Mouse (Mus musculus) lung, postnatal 36 days (tissue): ENCODE measurements around the gene Camk1d.
A peak's percentile ranks its signal among the peaks of the same experiment; 100 is the strongest.

ENCODE experiments used
- DNase-seq: peaks from one replicate; pipeline ENCODE4 v3.0.0; 2022; ENCODE audit warnings: mixed read lengths

Gene Camk1d

DNA sequence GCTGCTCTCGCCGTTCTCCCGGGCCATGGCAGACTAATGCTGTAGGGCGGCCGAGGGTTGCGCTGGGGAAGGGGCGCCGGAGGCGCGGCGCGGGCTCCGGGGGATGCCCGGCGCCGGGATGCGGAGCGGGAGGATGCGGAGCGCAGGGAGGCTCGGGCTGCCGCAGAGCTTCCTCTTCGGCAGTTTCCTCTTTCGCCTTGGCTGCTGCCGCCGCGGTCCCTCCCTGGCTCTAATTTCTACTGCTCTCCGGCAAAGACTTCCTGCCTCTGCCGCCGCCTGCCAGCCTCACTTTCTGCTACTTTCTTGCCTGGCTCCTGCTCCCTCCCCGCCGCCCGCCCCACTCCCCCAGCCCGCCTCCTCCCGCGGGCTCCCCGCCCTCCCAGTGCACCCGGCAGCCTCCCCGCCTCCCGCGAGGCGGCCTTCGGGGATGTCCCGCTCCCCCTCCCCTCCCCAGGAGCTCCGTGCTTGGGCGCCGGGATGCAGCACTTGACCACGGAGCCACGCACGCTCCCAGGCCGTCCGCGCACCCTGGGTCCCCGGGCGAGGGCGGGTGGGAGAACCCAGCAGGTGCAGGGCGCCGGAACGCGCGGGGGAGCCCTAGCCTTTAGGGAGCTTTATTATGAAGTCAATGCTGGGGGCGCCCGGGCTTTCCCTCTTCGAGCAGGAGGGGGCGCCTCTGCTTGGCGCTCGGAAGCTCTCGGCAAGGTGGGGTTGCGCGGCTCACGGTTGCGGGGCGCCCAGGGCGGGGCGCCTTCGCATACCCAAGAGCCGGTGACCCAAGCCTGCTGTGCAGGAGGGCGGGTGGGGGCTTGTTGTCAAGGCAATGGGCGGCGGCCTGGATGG, at the start of gene Camk1d:
Gene Camk1d (minus strand): TSS at position 305 of the 843 bp plus-strand sequence.
- DNase-seq = peak; percentile 80

DNA sequence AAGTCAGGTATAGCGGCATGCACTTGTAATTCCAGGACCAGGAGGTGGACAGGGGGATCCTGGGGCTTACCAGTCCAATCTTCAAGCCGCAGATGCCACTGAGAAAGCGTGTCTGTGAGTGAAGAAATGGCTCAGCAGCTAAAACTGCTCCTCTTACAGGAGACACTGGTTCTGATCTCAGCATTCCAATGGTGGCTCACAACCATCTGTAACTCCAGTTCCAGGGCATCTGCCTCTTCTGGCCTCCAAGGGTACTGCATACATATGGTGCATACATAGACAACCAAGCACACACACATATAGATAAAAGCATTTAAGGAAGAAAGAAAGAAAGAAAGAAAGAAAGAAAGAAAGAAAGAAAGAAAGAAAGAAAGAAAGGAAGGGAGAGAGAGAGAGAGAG, 47.7 kb upstream of the Camk1d start:
- no peak for DNase-seq

DNA sequence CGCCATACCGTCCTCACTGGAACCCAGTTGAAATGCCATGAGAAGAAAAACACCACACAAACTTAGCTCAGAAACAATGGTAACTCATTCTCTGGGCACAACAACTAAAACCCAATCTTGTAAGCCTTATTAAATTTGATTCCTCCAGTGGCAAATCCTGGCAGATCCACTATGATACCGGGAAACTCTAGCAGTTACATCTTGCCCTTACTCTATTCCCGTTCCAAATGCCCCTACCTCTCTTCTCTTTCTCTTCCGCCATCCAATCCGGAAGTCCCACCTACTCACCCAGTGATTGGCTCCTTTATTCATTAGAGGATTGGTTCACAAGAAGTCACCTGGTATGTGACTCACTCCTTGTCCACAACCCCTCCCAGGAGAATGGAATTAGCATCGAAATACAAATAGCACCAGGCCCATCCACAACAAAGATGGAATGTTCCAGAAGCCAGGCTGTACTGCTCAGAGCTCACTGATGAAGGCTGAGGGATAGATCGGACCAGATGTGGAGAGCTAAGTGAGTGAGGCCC, 46.2 kb upstream of the Camk1d start:
- no peak for DNase-seq

DNA sequence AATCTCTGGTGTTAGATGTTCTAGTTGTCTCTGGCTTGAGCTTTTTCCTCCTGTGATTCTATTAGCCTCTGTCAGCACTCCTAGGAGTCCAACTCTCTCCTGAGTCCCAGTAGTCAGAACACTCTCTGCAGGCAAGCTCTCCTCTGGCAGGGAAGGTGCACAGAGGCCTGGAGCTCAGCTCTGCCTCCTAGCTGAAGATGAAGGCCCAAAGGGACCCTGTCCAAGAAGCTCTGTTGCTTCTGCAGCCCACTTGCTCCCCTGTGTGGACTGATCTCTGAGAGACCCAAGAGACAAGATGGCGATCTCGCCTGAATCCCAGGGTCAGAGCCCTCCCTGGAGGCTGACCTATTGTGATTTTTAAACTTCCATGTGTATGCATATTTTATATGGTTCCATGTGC, 44.3 kb upstream of the Camk1d start:
- DNase-seq = no peak

DNA sequence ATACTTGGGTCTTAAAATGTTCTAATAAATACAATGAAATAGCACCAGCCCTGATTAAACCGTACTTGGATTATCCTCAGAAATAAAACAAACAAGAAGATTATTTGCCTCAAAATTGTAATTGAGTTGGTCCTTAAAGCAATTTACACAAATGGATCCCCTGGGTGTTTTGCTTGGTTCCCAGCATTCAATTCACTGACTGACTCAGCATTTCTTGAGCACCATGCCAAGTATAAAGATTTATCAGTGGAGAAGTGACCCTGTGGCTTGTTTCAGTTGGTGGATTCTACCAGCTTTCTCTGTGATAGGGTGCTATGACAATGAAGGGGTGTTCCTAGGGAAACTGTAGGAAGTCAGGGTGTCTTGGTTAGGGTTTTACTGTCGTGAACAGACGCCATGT, 36.6 kb upstream of the Camk1d start:
- no peak for DNase-seq

DNA sequence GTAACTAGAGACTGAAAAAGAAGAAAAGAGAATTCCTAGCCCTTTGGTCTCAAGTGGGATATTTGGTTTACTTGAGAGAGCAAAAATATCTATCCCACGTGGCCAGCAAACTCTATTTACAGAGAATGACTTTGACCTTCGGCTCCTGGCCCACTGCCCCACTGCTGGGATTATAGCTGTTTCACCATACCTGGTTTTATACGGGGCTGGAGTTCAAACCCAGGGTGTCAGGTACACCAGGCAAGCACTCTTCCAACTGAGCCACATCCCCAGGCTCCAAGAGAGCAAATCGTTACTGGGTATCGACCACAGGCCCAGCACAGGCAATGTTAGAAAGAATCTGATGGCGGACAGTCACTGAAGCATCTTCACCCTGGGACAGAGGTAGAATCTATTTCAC, 34.9 kb upstream of the Camk1d start:
- no peak for DNase-seq

DNA sequence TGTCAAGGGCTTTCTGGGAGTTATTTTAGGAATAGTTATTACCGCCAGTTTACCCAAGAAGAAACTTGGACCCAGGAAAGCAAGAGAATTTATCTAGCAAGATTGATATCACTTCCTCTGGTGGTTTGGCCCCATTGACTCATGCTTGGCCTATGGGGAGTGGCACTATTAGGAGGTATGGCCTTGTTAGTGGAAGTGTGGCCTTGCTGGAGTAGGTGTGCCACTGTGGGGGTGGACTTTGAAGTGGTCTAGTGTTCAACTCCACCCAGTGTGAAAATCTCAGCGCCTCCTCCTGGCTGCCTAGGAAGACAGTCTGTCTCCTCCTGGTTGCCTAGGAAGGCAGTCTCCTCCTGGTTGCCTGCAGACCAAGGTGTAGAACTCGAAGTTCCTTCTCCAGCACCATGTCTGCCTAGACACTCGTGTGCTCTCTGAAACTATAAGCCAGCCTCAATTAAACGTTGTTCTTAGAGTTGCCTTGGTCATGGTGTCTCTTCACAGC, 33.3 kb upstream of the Camk1d start:
- DNase-seq = no peak

DNA sequence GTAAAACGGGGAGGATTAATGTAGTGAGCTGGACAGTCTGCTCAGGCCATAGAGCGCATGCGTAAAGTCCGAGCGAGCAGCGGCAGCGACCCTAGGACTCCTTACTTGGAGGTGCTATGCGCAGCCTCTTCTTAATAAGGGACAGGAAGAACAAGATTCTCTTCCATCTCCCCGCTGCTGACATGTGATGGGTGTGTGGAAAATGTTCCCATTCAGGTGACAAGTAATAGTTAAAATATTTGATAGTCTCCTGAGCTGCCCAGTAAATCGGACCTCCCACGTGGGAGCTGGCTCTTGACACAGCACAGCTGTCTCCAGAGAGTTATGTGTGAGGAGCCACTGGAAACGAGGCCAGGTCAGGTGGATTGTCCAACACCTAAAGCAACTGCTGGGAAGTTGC, 32.2 kb upstream of the Camk1d start:
- DNase-seq = no peak

DNA sequence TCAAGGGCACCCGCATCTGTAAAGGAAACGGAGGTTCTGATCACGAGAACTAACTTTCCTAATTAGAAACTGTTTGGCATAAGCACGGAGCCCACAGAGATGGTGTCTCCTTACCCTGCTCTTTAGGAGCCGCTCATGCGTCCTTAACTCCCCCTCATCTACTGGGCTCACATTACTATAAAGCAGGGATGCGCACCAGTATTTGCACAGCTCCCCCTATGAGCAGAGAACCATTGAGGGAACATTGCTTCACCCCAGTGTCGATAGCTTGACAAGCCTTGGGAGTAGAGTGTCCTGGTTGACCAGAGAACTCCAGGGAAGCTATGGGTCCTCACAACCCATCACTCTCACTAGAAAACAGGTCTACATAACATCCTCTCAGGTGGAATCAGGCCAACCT, 29.6 kb upstream of the Camk1d start:
- DNase-seq = no peak

DNA sequence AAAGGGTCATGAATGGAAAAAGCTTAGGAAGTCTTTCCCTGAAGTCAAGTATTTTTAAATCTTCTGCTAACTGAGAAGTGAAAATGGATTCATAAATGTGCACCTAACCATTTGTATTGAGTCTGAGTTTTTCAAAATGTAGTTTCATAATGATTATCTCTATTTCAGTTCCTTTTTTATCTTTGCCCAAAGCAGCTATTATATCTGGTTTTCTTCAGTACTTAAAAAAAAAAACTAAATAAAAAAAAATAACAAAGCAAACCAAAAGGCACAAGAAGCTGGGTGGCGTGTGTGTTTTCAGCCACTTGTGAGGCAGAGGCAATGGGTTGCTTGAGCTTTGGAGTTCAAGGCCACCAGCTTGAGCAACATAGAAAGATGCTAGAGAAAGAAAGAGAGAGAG, 26.6 kb upstream of the Camk1d start:
- no peak for DNase-seq

DNA sequence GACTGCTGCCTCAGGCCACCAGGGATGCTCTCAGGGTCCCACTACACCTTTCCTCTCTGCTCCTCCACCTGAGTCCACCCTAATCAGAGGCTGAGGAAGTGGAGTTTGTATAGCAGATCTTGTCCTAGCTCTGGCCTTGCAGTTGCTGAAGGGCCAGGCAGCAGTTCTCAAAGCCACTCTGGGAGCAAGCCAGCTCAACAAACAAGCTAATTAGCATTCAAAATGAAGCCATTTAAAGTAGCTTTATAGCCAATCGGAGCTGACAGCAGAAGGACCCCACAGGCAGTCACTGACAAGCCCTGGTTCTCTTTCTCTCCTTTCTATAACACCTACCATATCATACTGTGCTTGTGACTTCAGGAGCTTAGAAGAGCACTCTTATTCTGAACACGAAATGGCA, 21.6 kb upstream of the Camk1d start:
- DNase-seq = no peak

DNA sequence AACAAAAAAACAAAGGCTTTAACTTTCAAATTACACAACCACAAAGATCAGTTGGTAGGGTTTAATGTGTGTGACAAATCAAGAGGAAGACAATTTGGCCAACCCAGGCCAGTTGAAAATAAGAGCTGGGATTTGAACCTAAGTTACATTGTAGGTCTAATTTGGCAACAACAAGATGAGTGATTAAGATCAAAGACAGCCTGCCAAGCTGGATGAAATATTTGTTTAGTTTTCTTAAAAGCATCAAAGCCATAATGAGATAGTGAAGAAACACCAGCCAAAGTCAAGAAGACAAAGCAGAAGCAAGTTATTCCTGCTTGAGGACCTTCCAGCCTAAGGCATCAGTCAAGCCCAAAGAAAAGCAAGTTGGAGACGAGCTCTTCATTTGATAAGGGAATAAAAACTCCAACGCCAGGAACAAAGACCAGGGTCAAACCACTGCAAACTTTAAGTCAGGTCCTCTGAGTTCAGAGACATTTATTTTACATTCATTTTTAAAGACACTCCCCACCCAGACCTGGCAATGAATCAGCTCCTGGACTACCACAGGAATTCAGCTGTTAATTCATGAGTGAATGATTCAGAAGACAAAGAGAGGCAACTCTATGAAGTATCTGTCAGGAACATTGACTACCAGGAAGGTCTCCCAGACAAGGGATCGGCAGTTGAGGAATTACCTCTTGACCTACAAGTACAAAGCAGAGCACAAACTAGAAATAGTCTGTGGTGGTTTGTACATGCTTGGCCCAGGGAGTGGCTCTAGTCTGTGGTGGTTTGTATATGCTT, 19.2 kb upstream of the Camk1d start:
- no peak for DNase-seq

DNA sequence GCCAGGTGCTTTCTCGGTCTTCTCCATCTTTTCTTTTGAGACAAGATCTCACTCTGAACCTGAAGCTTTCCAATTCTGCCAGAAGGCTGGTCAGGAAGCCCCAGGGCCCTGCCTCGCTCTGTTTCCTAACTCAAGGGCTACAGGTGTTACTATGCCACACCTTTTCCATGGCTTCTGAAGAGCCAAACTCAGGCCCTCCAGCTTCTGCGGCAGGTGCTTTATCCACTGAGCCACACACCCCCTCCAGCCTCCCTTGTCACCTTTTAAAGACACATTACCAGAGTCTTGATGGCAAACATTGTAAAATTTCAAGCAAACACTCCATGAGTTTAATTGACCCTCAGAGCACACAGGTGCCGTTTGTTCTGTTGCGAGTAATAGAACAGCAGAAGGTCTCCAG, 17.7 kb upstream of the Camk1d start:
- no peak for DNase-seq

DNA sequence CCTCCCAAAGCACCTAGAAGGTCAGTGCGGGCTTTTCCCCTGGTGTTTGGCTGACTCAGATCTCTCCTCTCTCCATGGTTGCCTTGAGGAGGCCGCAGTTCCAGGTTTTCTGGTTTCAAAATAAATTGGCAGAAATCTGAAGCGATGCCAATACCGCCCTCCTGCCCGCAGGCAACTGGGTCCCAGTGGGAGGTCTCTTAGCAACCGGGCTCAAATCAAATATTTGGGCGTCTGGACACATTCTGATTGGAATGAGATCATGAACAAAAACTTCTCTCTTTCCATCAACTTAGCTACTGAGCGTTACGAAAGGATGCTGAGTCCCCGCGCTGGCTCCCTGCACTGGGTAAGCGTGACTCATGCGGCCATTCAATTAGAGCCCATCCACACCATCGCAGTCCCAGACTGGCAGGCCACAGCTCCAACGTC, 16.1 kb upstream of the Camk1d start:
- DNase-seq = no peak

DNA sequence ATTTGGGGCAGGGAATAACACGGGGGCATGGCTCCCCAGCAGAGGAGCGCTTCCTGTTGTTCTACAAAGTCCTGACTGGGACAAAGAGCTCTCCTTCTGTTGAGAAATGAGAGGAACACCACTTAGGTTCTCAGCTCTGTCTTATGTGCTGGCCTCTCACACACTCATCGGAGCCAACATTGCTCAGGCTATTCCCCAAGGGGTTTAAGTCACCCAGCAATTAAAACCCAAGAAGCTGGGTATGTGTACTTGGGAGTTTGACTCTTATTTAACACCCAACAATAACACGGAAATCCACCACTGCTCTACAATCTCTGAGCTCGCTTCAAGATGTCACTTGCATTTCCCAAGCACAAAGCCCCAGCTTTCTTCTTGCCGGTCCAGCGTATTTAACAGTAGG, 15.6 kb upstream of the Camk1d start:
- DNase-seq = no peak

DNA sequence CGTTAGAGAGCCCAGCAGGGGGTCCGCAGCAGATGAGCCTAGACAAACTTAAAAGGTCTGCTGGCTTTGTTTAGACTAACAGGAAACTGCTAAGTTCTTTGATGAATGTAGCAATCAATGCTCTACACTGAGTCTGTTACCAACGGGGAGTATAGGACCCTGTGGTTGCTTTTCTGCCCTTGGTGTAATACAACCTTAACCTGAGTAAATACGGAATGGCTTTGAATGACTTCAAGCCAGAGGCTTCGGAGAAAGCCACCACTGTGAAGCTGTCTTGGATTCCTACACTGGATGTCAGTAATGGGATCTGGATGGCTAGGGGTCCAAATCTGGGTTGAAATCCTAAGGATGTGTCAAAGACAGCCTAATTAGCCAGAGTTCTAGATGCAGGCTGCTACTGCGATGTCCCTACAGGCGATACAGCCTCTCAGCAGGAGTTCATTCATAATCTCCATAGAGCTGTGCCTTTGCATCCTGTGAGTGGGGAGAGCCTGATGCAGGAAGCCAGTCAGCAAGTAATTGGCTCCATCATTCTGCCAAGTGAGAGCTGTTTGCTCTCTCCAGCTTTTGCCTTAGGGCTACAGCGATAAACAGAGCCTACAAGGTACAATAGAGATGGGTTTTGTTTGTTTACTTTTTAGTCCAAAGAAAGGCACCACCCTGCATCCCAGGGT, 10.8 kb upstream of the Camk1d start:
- DNase-seq = no peak

DNA sequence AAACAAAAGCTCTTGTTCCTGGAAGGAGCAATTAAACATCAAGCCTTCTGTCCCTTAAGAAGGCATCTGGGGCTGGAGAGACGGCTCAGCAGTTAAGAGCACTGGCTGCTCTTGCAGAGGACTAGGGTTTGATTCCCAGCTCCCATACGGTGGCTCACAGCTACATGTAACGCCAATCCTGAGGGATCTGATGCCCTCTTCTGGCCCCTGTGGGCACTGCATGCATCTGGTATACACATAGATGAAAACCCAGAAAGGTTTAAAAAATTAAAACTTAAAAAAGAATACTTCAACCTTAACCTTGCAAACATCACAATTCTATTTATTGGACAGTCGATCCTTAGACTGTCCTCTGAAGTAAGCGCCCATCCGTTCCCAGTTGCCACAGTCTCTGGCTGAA, 3.4 kb upstream of the Camk1d start:
- no peak for DNase-seq

DNA sequence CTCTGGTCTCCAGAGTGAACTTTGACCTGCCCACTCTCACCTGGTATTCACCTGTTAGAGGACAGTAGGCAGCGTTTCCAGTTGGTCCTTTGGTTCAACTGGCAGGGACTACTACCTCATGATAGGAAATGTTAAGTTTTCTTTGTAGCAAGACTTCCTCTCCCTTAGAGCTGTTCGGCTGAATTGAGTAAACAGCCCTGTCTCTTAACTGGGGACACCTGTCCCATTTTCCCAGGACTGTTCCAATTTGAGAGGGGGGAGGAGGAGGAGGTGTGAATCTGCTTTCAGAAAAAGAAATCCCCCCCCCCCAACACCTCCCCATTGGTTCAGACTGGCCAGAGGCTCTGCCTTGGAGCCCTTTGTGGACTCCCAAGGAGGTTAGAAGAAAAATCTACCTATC, 1.2 kb upstream of the Camk1d start:
- no peak for DNase-seq

DNA sequence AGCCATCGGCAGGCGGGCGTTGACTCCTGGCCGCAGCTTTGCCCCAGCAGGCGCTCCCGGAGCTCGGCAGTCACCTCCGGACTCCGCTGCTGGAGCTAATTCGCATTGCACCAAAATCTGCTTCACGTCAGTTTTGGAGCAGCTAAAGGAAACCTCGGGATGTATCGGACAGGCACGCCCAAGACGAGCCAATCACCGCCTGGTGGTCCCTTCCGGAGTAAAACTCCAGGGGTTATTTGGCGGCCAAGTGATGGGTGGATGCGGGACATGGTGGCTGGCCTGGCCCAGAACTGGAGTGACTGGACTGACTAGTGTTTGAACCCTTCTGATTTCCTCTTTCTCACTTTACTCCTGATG, 717 bp upstream of the Camk1d start:
- no peak for DNase-seq

DNA sequence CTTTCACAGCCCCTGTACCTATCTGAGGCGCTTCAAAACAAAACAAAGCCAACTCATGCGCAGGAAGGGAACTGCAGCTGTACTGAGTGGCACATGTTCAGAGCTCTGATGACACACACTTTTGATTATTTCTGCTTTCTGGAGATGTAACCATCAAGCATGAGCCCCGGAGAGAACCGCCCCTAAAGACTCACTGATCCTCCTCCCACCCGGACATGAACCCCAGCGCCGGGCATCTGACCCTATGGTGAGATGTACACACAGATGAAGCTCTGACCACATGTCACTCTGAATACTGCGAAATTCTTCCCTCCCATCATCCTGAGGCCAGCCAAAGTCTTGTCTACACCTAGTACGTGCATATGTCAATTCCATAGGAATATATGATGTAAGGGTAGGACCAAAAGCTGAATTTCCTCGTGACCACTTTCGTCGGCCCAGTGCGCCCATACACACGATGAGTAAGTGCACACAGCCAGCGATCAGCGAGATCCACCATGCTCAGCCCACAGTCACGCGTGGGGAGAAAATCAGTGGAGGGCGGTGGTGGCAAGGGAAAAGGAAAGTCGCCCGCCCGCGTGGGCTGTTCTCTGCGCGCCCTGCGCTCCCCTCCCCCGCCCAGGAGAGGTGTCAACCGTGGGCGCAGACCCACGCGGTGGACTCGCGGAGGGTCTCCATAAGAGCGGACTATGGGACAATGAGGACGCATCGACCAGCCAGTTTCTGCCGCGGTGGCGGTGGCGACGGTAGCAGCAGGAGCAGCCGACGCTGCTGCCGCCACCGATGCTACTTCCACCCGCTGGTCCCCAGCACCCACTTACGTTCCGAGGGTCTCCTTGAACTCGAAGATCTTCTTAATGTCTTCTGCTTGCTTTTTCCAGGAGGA, 747 bp downstream of the Camk1d start:
- DNase-seq = peak; percentile 75

DNA sequence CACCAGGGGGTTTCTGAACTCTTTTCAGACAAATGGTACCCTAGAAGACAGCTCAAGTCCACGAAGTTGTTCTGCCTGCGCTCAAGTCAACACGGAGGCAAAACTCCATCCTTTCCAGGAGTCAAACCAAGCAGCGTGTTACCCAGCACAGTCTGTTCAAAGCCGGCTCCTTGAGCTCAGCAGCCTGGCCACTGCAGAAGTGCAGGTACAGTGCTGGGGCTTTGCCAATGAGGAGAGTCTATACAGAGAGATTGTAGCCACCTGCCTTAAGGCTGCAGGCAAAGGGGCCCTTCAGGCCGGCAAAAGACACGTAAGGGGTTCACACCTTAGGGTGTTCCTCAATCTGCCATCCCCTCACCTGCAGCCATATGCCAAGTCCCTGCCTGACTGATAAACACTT, 2.1 kb downstream of the Camk1d start:
- no peak for DNase-seq

DNA sequence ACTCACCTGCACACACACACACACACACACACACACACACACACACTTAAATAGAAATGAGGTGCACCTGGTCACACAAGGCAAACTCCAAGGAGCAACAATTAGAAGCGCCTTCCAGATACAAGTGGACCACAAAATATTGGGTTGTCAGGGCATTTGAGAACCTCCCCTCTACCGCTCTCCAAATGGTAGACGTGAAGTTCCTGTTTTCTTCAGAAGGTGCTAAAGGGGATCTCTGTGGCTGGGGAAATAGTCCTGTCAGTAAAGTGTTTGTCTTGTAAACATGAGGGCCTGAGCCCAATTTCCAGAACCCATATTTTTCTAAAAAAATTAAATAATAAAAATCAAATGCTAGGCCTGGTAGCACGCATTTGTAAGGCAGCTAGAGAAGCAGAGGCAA, 4.4 kb downstream of the Camk1d start:
- no peak for DNase-seq
